Mouse (Mus musculus): ENCODE measurements around the gene Gm6121.
"Not testable (repeated sequence)": the region's sequence is repeated elsewhere in the genome, so short reads cannot be mapped to it uniquely, and the experiment has no call there.

The Gm6121 gene

DNA sequence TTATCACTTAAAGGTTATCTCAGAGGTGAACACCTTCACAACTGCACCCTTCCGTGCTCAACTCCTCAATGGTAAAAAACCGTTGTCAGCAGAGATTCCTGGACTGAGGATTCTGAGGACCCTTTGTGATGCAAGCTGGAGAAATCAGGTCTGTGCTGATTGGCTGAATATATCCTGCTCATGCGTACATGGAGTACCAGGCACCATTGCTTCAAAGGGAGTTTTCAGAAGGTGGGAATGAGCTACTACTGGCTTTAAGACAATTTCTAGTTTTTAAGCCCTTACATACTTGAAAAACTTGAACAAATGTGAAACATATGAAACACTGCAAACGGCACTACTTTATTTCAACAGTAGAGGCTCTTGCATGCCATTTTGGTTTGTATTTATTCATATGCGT is at the start of gene Gm6121:
Gene Gm6121 (minus strand): TSS at position 101 of the 400 bp plus-strand sequence.
- not testable (repeated sequence) for DNase-seq (ENCODE audit: low spot score in 2 of 2)
